Mouse (Mus musculus): ENCODE data around the gene Cldn13.
"Not testable (repeated sequence)": the region's sequence is repeated elsewhere in the genome, so short reads cannot be mapped to it uniquely, and the experiment has no call there.

Gene Cldn13

GRCm38 (mm10) chr5:134915311-134915710 is at the start of gene Cldn13:
Gene Cldn13 (minus strand): TSS chr5:134915526.
- DNase-seq (ENCODE audit: low spot score in 2 of 2), result no peak

GRCm38 (mm10) chr5:134964655-134965054 is 49.3 kb upstream of the Cldn13 start:
- DNase-seq (ENCODE audit: low spot score in 2 of 2), result not testable (repeated sequence)

GRCm38 (mm10) chr5:134963546-134963945 is 48.2 kb upstream of the Cldn13 start:
- no peak for DNase-seq (ENCODE audit: low spot score in 2 of 2)

- no peak for DNase-seq (ENCODE audit: low spot score in 2 of 2)
Observed at GRCm38 (mm10) chr5:134961519-134961918, 46.2 kb upstream of the Cldn13 start.

- no peak for DNase-seq (ENCODE audit: low spot score in 2 of 2)
Observed at GRCm38 (mm10) chr5:134960430-134960829, 45.1 kb upstream of the Cldn13 start.

GRCm38 (mm10) chr5:134959114-134959513 is 43.8 kb upstream of the Cldn13 start:
- no peak for DNase-seq (ENCODE audit: low spot score in 2 of 2)

- DNase-seq (ENCODE audit: low spot score in 2 of 2), result no peak
Observed at GRCm38 (mm10) chr5:134955491-134955890, 40.2 kb upstream of the Cldn13 start.

GRCm38 (mm10) chr5:134951053-134951884 is 35.9 kb upstream of the Cldn13 start:
- DNase-seq (ENCODE audit: low spot score in 2 of 2), result peak in 1 of 2 experiments; percentile 49

- no peak for DNase-seq (ENCODE audit: low spot score in 2 of 2)
Observed at GRCm38 (mm10) chr5:134948085-134948439, 32.7 kb upstream of the Cldn13 start.

- DNase-seq (ENCODE audit: low spot score in 2 of 2), result no peak
Observed at GRCm38 (mm10) chr5:134947420-134948084, 32.2 kb upstream of the Cldn13 start.

- peak; percentile 87 to 89 for DNase-seq (ENCODE audit: low spot score in 2 of 2)
Observed at GRCm38 (mm10) chr5:134946857-134947255, 31.5 kb upstream of the Cldn13 start, which contains the start of gene Cldn4. Gene Cldn4 (minus strand): TSS chr5:134946934.

- peak in 1 of 2 experiments; percentile 57 for DNase-seq (ENCODE audit: low spot score in 2 of 2)
Observed at GRCm38 (mm10) chr5:134946063-134946856, 30.9 kb upstream of the Cldn13 start.

- DNase-seq (ENCODE audit: low spot score in 2 of 2), result no peak
Observed at GRCm38 (mm10) chr5:134945266-134945959, 30.1 kb upstream of the Cldn13 start.

GRCm38 (mm10) chr5:134944179-134944578 is 28.9 kb upstream of the Cldn13 start:
- DNase-seq (ENCODE audit: low spot score in 2 of 2), result no peak

GRCm38 (mm10) chr5:134942740-134943139 is 27.4 kb upstream of the Cldn13 start:
- no peak for DNase-seq (ENCODE audit: low spot score in 2 of 2)

- DNase-seq (ENCODE audit: low spot score in 2 of 2), result peak; percentile 40 to 79
Observed at GRCm38 (mm10) chr5:134941472-134942209, 26.3 kb upstream of the Cldn13 start.

GRCm38 (mm10) chr5:134939554-134939953 is 24.2 kb upstream of the Cldn13 start:
- not testable (repeated sequence) for DNase-seq (ENCODE audit: low spot score in 2 of 2)

- DNase-seq (ENCODE audit: low spot score in 2 of 2), result no peak
Observed at GRCm38 (mm10) chr5:134939069-134939468, 23.7 kb upstream of the Cldn13 start.

GRCm38 (mm10) chr5:134936626-134937185 is 21.4 kb upstream of the Cldn13 start:
- DNase-seq (ENCODE audit: low spot score in 2 of 2), result peak in 1 of 2 experiments; percentile 68

GRCm38 (mm10) chr5:134936051-134936450 is 20.7 kb upstream of the Cldn13 start:
- DNase-seq (ENCODE audit: low spot score in 2 of 2), result no peak
